Mouse (Mus musculus) layer of hippocampus, postnatal 14 days (tissue): ENCODE measurements around the gene Ank2. TPM values are rescaled to one million over a fixed set of nuclear protein-coding genes. Genes with fewer than 3 reads are reported as not detected.

Source experiments
- DNase-seq, 2 experiments: peaks; one replicate each; pipeline ENCODE4 v3.0.0; 2021 to 2022; ENCODE audit warnings: low spot score in 2 of 2, mixed read lengths in 1 of 2
- total RNA-seq, 2 experiments: library from RNA; stranded (reverse); gene quantifications; 2 replicates each; pipeline ENCODE4 v1.2.3; 2021

Gene Ank2
- total RNA-seq, 2 experiments from 2014 or later, result 837 to 918 TPM

GRCm38 (mm10) chr3:127063654-127064386, 435.3 kb downstream of the Ank2 start:
- DNase-seq, result no peak

GRCm38 (mm10) chr3:127059671-127060070, 439.5 kb downstream of the Ank2 start:
- no peak for DNase-seq

GRCm38 (mm10) chr3:127041288-127041687, 457.9 kb downstream of the Ank2 start:
- no peak for DNase-seq

GRCm38 (mm10) chr3:127038570-127038969, 460.6 kb downstream of the Ank2 start:
- no peak for DNase-seq

GRCm38 (mm10) chr3:127036118-127036517, 463.0 kb downstream of the Ank2 start:
- no peak for DNase-seq

GRCm38 (mm10) chr3:127035540-127035939, 463.6 kb downstream of the Ank2 start:
- DNase-seq, result peak; percentile 24 to 57

- DNase-seq, result no peak
These were observed 464.2 kb downstream of the Ank2 start for GRCm38 (mm10) chr3:127034983-127035382.

GRCm38 (mm10) chr3:127023992-127024391, 475.2 kb downstream of the Ank2 start:
- no peak for DNase-seq

- DNase-seq, result no peak
These were observed 479.0 kb downstream of the Ank2 start for GRCm38 (mm10) chr3:127020167-127020566.

GRCm38 (mm10) chr3:127019728-127020127, 479.4 kb downstream of the Ank2 start:
- DNase-seq, result no peak

GRCm38 (mm10) chr3:127019109-127019508, 480.0 kb downstream of the Ank2 start:
- peak in 1 of 2 experiments; percentile 18 for DNase-seq

GRCm38 (mm10) chr3:127017523-127017922, 481.6 kb downstream of the Ank2 start:
- DNase-seq, result peak in 1 of 2 experiments; percentile 58

- DNase-seq, result no peak
These were observed 483.6 kb downstream of the Ank2 start for GRCm38 (mm10) chr3:127015596-127015995.

GRCm38 (mm10) chr3:127015175-127015574, 484.0 kb downstream of the Ank2 start:
- no peak for DNase-seq

GRCm38 (mm10) chr3:127013976-127014375, 485.2 kb downstream of the Ank2 start:
- DNase-seq, result no peak

- no peak for DNase-seq
These were observed 486.6 kb downstream of the Ank2 start for GRCm38 (mm10) chr3:127012525-127012924.

- DNase-seq, result no peak
These were observed 493.1 kb downstream of the Ank2 start for GRCm38 (mm10) chr3:127005898-127006673.

- DNase-seq, result no peak
These were observed 494.1 kb downstream of the Ank2 start for GRCm38 (mm10) chr3:127004860-127005633.

- DNase-seq, result no peak
These were observed 495.2 kb downstream of the Ank2 start for GRCm38 (mm10) chr3:127003946-127004345.

GRCm38 (mm10) chr3:126998742-126999112, 500.4 kb downstream of the Ank2 start:
- no peak for DNase-seq

- peak; percentile 57 to 72 for DNase-seq
These were observed 501.0 kb downstream of the Ank2 start for GRCm38 (mm10) chr3:126998008-126998741.
